Mouse (Mus musculus): ENCODE measurements around the gene Slc25a31.

Gene Slc25a31

DNA sequence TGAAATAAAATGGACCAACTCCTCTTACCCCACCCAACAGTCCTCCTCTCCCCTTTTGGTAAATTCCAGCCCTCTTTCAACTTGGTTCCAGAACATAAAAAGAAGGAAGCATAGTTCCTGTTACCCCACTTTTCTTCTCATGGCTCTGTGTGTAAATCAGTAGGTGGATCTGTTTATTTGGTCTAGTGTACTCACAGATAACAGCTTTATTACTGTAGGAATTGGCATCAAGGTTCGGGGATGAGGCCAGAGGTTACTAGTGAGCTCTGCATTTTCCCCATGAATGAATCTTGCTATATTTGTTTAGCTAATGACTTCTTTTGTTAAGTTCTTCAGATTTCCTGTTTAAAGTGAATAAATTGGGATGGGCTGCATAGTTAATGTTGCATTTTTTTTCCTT, 7.4 kb downstream of the Slc25a31 start:
- ATAC-seq (ENCODE audit: insufficient number of reproducible peaks, low FRiP score, low TSS enrichment): no peak

DNA sequence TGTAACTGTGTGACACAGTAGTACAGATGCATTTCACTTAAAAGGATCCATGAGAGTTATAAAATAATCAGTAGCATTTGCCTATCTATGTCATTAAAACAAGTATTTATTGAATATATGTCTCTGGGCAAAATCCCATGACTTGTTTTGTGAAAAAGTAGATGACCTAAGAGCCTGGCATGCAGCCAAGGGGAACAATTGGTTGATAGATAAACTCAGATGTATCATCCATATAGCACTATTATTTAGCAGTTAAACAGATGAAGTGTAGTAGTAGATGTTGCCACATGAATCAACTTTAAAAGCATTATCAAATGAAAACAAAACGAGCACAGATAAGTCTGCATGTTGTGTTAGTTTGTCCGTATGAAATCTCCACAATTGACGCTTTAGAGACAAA, 10.4 kb downstream of the Slc25a31 start:
- ATAC-seq (ENCODE audit: insufficient number of reproducible peaks, low FRiP score, low TSS enrichment): no peak

DNA sequence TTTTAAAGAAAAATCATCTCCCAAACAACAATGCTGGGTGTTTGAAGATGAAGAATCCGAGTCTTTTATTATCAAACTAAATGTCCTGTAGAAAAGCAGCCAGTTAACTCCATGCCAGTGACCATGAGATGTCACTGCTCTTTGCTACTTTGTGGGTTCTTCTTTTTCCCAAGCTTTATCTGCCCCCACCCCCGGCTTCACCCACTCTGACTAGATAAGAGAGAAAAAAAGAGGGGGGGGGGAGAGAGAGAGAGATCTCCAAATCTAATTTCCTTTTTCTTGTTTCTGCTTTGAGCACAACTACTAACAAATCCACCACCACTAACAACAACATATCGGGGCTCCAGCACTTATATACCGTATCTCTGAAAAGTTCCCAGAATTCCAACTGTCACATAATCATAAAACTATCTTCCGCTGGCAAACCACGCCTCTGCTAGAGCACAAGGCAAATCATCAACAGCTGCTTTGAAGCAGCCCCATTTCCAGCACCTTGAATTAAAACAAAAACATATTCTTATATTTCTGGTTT, 29.8 kb downstream of the Slc25a31 start:
- ATAC-seq (ENCODE audit: insufficient number of reproducible peaks, low FRiP score, low TSS enrichment): no peak

DNA sequence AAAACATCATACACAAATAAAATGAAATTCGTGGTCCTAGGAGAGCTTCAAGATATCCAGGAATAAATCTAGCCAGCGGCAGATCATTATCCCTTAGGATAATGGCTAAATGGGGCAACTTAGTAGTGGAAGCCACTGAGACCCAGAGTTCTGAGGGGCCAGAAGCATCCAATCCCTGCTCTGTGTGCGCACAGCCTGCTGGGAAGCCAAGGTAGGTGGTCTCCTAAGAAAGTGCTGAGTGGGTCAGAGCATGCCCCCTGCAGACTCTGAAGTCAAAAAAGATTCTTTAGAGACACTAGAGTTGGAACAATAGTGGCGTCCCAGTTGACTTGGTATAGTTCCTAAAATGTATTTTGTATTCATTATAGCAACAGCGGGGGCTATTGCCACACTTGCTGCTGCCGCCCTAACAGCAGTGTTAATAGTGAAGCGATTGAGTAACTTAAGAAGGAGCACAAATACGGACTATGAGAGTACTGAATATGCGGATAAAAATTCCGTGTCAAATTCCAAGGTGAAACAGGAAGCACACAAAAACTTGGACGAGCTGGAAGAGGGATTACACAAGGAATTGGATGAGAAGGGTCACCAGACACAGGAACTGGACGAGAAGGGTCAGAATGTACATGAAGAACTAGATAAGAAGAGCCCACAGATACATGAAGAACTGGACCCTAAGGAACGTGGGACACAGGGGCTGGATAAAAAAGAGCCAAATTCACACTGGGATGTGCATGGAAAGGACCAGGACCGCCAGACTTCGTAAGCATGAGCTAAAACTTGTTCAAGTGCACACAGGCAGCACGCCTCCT, 35.6 kb downstream of the Slc25a31 start, which contains the start of gene Hspa4l:
Gene Hspa4l (plus strand): TSS at position 472 of the 812 bp plus-strand sequence.
- no peak for ATAC-seq (ENCODE audit: insufficient number of reproducible peaks, low FRiP score, low TSS enrichment)

DNA sequence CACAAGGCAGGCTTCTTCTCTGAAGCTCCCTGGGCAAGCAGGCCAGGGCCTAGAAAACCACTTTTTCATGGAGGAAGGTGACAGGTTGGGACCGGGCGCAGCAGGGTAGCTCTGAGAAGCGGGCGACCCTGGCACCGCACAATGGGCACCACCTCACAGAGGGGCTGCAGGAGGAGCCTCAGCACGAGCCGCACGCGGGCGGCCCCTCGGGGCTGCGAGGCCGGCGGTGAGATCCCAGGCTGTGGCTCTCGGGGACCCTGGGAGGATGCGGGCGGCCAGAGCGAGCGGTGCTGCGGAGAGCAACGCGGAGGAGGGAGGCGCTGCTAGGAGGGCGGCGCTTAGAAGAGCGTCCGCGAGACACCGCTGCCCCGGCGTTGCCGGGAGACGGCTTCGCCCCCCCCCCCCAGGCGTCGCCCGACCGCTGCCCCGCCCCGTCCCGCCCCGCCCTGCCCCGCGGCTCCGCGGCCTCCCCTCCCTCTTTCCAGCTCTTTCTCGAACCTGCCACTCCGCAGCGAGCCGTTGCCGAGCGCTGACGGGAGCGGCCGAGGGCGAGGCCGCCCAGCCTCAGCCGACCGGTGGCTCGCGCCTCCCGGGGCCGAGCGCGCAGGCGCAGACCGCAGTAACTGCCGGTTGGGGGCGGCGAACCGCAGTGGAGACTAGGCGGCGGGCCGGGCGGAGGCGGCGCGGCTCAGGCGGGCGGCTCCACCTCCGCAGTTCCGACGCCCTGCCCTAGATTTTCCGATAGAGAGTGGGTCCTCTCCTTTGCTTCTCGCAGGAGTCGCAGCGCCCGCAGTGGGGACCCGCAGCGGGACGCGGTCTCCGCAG, 36.4 kb downstream of the Slc25a31 start:
- peak; percentile 88 for ATAC-seq (ENCODE audit: insufficient number of reproducible peaks, low FRiP score, low TSS enrichment)

DNA sequence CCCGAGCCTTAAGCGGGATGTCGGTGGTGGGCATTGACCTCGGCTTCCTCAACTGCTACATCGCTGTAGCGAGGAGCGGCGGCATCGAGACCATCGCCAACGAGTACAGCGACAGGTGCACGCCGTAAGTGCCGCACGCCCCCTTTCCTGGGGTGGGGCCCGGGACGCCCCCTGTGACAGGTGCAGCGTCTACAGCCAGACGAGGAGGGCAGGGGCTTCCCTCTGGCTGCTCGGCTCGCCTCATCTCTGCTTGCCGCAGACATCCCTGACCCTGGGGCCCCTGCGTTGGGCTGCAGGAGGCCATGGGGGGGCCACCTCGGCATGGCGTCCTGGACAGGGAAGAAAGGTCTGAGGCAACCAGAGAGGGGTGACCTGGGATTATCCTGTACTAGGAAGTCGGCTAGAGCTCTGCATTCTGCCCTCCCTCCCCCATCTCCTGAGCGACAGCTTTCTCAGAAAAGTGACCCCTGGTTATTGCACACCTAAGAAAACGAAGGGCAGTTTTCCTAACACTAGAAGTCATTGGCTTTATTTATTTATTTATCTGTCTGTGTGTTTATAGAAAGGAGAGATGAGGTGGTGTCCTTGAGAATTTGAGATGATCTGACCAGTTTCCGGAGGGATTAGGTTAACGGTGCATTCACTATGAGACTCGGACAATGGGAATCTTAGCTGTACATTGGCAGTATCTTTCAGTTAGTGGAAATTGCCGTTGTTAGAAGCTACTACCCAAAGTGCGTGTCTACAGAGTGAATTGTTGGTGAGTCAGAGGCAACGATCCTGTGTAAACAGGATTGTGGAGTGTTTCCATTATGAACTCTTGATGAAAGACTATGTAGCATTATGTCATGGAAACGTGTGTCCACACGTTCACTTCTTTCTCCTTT, 37.2 kb downstream of the Slc25a31 start:
- ATAC-seq (ENCODE audit: insufficient number of reproducible peaks, low FRiP score, low TSS enrichment): peak; percentile 50

DNA sequence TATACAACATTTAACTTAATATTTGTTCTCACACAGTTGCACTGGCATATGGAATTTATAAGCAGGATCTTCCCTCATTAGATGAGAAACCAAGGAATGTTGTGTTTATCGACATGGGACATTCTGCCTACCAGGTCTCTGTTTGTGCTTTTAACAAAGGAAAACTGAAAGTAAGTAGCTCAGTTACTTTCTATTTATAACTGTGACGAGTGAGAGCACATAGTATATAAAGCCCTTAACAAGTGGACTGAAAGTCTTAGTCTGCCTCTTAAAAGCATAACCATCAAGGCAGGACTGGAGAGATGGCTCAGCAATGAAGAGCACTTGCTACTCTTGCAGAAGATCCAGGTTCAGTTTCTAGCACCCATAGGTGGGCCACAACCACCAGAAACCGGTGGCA, 52.1 kb downstream of the Slc25a31 start:
- no peak for ATAC-seq (ENCODE audit: insufficient number of reproducible peaks, low FRiP score, low TSS enrichment)

DNA sequence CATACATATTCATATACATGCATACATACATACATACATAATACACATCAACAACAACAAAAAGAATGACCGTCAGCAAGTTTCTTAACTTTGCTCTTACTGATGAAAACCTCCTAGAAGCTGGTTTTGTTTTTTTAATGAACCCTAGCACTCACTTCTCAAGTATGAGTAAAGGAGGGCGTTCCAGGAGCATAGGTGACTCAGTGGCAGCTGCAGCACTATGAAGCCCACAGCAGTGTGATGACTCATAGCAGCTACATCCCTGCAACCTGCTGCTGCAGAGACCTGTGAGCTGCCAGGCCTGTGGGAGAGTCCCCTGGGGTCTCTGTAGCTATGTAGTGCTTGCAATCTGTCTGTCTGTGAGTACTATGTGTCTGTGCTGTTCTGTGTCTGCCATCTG, 52.7 kb downstream of the Slc25a31 start:
- no peak for ATAC-seq (ENCODE audit: insufficient number of reproducible peaks, low FRiP score, low TSS enrichment)
